Mouse (Mus musculus) stomach, embryonic 14.5 days (tissue): ENCODE measurements around the gene Gm20388. TPM values are rescaled to one million over a fixed set of nuclear protein-coding genes. Genes with fewer than 3 reads are reported as not detected.

Experiments
- ATAC-seq: fragments of 200-750 bp; cut with Nextera tagmentation; 2 replicates; pipeline ENCODE4 v1.8.0; 2017; ENCODE audit warnings: low read depth, moderate TSS enrichment; ENCODE audit not compliant: insufficient number of reproducible peaks, insufficient read depth, low FRiP score
- H3K27ac ChIP-seq: fragments of 300-500 bp; sonication (generic); 2 replicates; pipeline ENCODE4 v1.5.1; 2014; ENCODE audit warnings: mild to moderate bottlenecking, low read length, moderate library complexity, mixed read lengths
- H3K27me3 ChIP-seq: fragments of 300-500 bp; sonication (generic); 2 replicates; pipeline ENCODE4 v1.6.1; 2014; ENCODE audit warnings: low read length, control low read depth, mixed read lengths; ENCODE audit not compliant: control insufficient read depth, insufficient read depth
- H3K36me3 ChIP-seq: fragments of 300-500 bp; sonication (generic); 2 replicates; pipeline ENCODE4 v1.6.1; 2014; ENCODE audit warnings: mild to moderate bottlenecking, control low read depth, low read length, moderate library complexity, mixed read lengths; ENCODE audit not compliant: control insufficient read depth, insufficient read depth
- H3K4me1 ChIP-seq: fragments of 300-500 bp; sonication (generic); 2 replicates; pipeline ENCODE4 v1.6.1; 2014; ENCODE audit warnings: low read length, control low read depth, mixed read lengths; ENCODE audit not compliant: control insufficient read depth, insufficient read depth
- H3K4me2 ChIP-seq: fragments of 300-500 bp; sonication (generic); replicated peaks from 2 replicates; pipeline ENCODE4 v1.6.1; 2014; ENCODE audit warnings: low read depth, low read length, control low read depth
- H3K4me3 ChIP-seq: fragments of 300-500 bp; sonication (generic); 2 replicates; pipeline ENCODE4 v1.5.1; 2014; ENCODE audit warnings: low read depth, low read length, control low read depth
- H3K9ac ChIP-seq: fragments of 300-500 bp; sonication (generic); replicated peaks from 2 replicates; pipeline ENCODE4 v1.6.1; 2014; ENCODE audit warnings: low read depth, mild to moderate bottlenecking, control low read depth, low read length, moderate library complexity, mixed read lengths
- H3K9me3 ChIP-seq: fragments of 300-500 bp; sonication (generic); 2 replicates; pipeline ENCODE4 v1.6.1; 2016; ENCODE audit warnings: low read depth, low read length, control low read depth; ENCODE audit not compliant: control insufficient read depth
- WGBS: fragments of 180-500 bp; shearing (Covaris S2); extraction: QIAGEN DNeasy Blood & Tissue Kit; methylation state at CpG from one replicate; pipeline ENCODE4 v1.1.7; 2014; 5-methylcytosine and 5-hydroxymethylcytosine counted together
- polyA plus RNA-seq: library from polyadenylated mRNA; unstranded; fragments of >200 nt; fragmentation: Nextera tagmentation; extraction: Ambion mirVana; gene quantifications from 2 replicates; pipeline ENCODE4 v1.2.1, GENCODE M21; 2014

The Gm20388 gene
- polyA plus RNA-seq, 1 experiment from 2014 or later: 11.4 TPM

DNA sequence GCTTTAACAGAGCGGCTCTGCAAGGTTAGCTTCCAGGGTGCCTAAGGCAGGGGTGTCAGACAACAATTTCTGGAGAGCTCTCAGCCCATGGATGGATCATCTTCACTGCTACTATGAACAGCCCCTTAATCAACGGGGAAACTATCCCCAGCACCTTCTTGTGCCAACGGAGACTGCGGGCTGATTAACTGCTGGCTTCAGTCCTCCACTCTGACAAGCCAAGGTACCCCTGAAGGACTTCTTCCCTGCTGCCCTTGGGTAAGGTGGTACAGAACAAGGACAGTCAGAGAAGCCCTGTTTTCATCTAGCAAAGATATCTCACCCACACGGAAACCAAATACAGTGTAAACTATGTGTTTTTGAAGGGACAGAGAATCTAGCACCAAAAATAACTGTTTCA lies 3039.1 kb downstream of the Gm20388 start:
- 73% methylated on average over 5 of the region's 5 CpGs for WGBS
- Histone ChIP-seq H3K36me3 (no peaks in the 10 kb centered on the region), H3K4me2 (no peak overlapping the region), H3K27me3 (no peaks in the 10 kb centered on the region), H3K27ac (no peak overlapping the region), H3K4me3 (no peak overlapping the region), H3K9ac (no peak overlapping the region), H3K9me3 (no peaks in the 10 kb centered on the region), H3K4me1 (peaks cover 11% of the 10 kb centered on the region; the same call in 1 of the 2 replicates)
- ATAC-seq: no peak

- Histone ChIP-seq H3K9me3 (no peaks in the 10 kb centered on the region), H3K27me3 (no peaks in the 10 kb centered on the region), H3K4me2 (no peak overlapping the region), H3K27ac (no peak overlapping the region), H3K4me3 (no peak overlapping the region), H3K36me3 (no peaks in the 10 kb centered on the region), H3K9ac (no peak overlapping the region), H3K4me1 (peaks cover 15% of the 10 kb centered on the region; the same call in 1 of the 2 replicates)
- ATAC-seq: no peak
- WGBS: 83% methylated on average over 5 of the region's 5 CpGs
Measured at GRCm38 (mm10) chr8:122951456-122951855, 3040.8 kb downstream of the Gm20388 start.

- Histone ChIP-seq H3K27ac (no peak overlapping the region), H3K4me1 (peaks cover 18% of the 10 kb centered on the region; the same call in 1 of the 2 replicates), H3K27me3 (no peaks in the 10 kb centered on the region), H3K9me3 (no peaks in the 10 kb centered on the region), H3K4me2 (no peak overlapping the region), H3K9ac (no peak overlapping the region), H3K4me3 (no peak overlapping the region), H3K36me3 (no peaks in the 10 kb centered on the region)
- ATAC-seq: no peak
- WGBS: 89% methylated on average over 6 of the region's 6 CpGs
Measured at GRCm38 (mm10) chr8:122953028-122953427, 3042.4 kb downstream of the Gm20388 start.

DNA sequence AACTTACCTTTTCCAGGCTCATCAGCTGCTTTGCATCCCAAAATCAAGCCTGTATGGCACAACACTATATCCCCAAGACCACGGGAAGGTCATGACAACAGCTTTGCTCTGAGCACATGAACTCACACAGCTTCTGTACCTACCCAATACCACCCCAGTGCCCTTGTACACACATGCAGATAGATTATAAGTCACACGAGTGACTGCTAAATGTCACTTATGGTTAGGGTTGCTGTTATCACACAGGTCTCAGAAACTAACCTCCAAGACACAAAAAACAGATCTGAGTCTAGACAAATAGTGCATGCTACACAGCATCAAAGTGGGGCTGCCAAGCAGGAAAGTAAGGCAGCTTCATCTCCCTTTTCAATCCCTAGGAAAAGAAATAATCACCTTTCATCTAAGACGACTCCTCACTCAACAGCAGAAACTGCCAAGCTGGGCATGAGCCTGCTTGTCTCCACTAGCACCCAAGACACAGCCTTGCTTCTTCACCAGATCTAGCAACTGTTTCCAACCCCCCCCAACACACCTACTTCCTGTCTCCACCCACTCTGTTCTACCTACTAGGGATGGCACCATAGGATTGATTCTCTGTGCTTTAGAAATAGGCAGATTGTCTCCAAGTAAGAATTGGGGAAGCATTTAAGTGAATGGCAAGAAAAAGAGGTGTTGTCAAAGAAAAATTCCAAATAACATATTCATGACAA lies 3043.6 kb downstream of the Gm20388 start:
- H3K9ac ChIP-seq: no peak overlapping the region
- WGBS: 82% methylated on average over 3 of the region's 3 CpGs
- H3K36me3 ChIP-seq: no peaks in the 10 kb centered on the region
- no peak overlapping the region for H3K27ac ChIP-seq
- no peak overlapping the region for H3K4me2 ChIP-seq
- H3K27me3 ChIP-seq: no peaks in the 10 kb centered on the region
- H3K9me3 ChIP-seq: no peaks in the 10 kb centered on the region
- H3K4me1 ChIP-seq: peaks cover 15% of the 10 kb centered on the region; the same call in 1 of the 2 replicates
- no peak overlapping the region for H3K4me3 ChIP-seq
- ATAC-seq: no peak

GRCm38 (mm10) chr8:122955195-122955594 lies 3044.6 kb downstream of the Gm20388 start:
- Histone ChIP-seq H3K4me3 (no peak overlapping the region), H3K9me3 (no peaks in the 10 kb centered on the region), H3K27ac (no peak overlapping the region), H3K9ac (no peak overlapping the region), H3K4me2 (no peak overlapping the region), H3K27me3 (no peaks in the 10 kb centered on the region), H3K4me1 (0 out of 2 replicates have a peak, but pooled peaks cover 10% of the 10 kb centered on the region), H3K36me3 (no peaks in the 10 kb centered on the region)
- no peak for ATAC-seq

- H3K36me3 ChIP-seq: no peaks in the 10 kb centered on the region
- no peak for ATAC-seq
- no peak overlapping the region for H3K27ac ChIP-seq
- H3K27me3 ChIP-seq: no peaks in the 10 kb centered on the region
- no peak overlapping the region for H3K4me3 ChIP-seq
- no peak overlapping the region for H3K9ac ChIP-seq
- no peak overlapping the region for H3K4me2 ChIP-seq
- H3K4me1 ChIP-seq: peaks cover 12% of the 10 kb centered on the region
- 85% methylated on average over 3 of the region's 3 CpGs for WGBS
- no peaks in the 10 kb centered on the region for H3K9me3 ChIP-seq
Measured at GRCm38 (mm10) chr8:122955997-122956396, 3045.4 kb downstream of the Gm20388 start.

DNA sequence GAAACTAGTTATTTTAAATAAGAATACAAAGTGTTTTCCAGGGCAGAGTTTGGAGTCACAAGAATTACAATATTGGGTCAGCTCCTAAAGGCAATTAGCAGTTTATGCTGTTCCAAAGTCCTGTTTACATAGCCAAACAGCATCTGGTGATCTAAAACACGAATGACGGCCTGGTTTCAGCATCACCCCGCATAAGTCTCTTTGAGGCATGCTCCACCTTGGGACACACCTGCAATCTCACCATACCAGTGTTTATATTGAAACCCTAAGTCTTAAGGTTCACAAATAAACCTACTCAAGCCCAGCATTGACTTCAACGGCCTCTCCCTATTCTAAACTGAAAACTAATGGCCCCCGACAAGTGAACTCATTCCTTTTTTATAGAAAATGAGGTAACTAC lies 3049.7 kb downstream of the Gm20388 start:
- WGBS: 65% methylated on average over 5 of the region's 5 CpGs
- H3K9me3 ChIP-seq: no peaks in the 10 kb centered on the region
- peaks cover 34% of the 10 kb centered on the region for H3K4me1 ChIP-seq
- no peak overlapping the region for H3K27ac ChIP-seq
- H3K27me3 ChIP-seq: no peaks in the 10 kb centered on the region
- H3K36me3 ChIP-seq: no peaks in the 10 kb centered on the region
- no peak overlapping the region for H3K4me3 ChIP-seq
- no peak overlapping the region for H3K9ac ChIP-seq
- H3K4me2 ChIP-seq: no peak overlapping the region
- no peak for ATAC-seq

DNA sequence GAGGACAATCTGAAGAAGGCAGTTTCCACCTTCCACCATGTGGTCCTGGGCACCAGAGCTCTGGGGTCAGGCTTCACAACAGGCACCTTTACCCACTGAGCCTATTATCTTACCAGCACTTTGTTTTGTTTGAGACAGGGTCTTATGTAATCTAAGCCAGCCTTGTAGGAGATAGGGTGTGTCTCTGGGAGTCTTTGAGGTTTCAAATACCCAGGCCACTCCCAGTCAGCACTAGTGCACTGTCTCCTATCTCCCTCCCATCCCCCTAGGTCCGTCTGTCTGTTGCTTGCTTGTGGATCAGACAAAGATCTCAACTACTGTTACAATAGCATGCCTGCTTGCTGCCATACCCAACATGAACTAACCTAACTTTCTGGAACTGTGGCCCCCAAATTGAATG lies 3050.3 kb downstream of the Gm20388 start:
- H3K4me1 ChIP-seq: peaks cover 34% of the 10 kb centered on the region
- no peak overlapping the region for H3K4me2 ChIP-seq
- H3K27ac ChIP-seq: no peak overlapping the region
- no peaks in the 10 kb centered on the region for H3K36me3 ChIP-seq
- H3K9ac ChIP-seq: no peak overlapping the region
- no peaks in the 10 kb centered on the region for H3K27me3 ChIP-seq
- no peak for ATAC-seq
- no peak overlapping the region for H3K4me3 ChIP-seq
- WGBS: 21% methylated on average over 1 of the region's 1 CpGs
- H3K9me3 ChIP-seq: no peaks in the 10 kb centered on the region

GRCm38 (mm10) chr8:122961458-122961857 lies 3050.8 kb downstream of the Gm20388 start:
- H3K9ac ChIP-seq: no peak overlapping the region
- no peaks in the 10 kb centered on the region for H3K36me3 ChIP-seq
- H3K4me2 ChIP-seq: no peak overlapping the region
- H3K27ac ChIP-seq: no peak overlapping the region
- peaks cover 31% of the 10 kb centered on the region for H3K4me1 ChIP-seq
- no peaks in the 10 kb centered on the region for H3K9me3 ChIP-seq
- no peak overlapping the region for H3K4me3 ChIP-seq
- 20% methylated on average over 2 of the region's 2 CpGs for WGBS
- no peaks in the 10 kb centered on the region for H3K27me3 ChIP-seq
- no peak for ATAC-seq
